Mouse (Mus musculus): ENCODE data around the gene Glra2. TPM values are rescaled to one million over a fixed set of nuclear protein-coding genes. Genes with fewer than 3 reads are reported as not detected.
"Not testable (repeated sequence)": the region's sequence is repeated elsewhere in the genome, so short reads cannot be mapped to it uniquely, and the experiment has no call there.

Gene Glra2
- total RNA-seq (2015; ENCODE audit: low replicate concordance), result not detected in 2 replicates
- not detected in 2 replicates for total RNA-seq (2017; ENCODE audit: low replicate concordance)

- no peak for ATAC-seq (replicated peaks; ENCODE audit: low FRiP score, poor library complexity, severe bottlenecking)
These were observed at the start of gene Glra2 for GRCm38 (mm10) chrX:165326939-165327698. Glra2 (minus strand) TSS chrX:165327393.

DNA sequence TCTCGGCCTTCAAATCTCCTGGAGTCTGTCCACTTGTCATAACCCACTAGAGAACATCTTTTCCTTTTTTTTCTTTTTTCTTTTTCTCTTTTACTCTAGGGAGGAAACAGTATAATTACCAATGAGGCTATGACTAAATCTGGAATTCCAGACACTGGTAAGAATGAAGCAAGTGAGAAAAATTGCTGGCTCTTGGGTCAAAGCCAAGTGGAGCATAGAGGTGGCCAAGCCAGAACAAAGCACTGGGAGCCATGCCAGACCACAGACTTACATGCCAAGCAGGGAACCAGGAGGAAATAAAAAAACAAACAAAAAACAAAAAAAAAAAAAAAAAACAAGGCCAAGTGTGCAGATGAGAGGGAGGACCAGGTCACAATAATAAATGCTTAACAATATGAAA is 35.6 kb upstream of the Glra2 start:
- ATAC-seq (replicated peaks; ENCODE audit: low FRiP score, poor library complexity, severe bottlenecking), result no peak

- ATAC-seq (replicated peaks; ENCODE audit: low FRiP score, poor library complexity, severe bottlenecking), result no peak
These were observed 17.4 kb upstream of the Glra2 start for GRCm38 (mm10) chrX:165344611-165345010.

GRCm38 (mm10) chrX:165327699-165328333 is 623 bp upstream of the Glra2 start:
- no peak for ATAC-seq (replicated peaks; ENCODE audit: low FRiP score, poor library complexity, severe bottlenecking)

DNA sequence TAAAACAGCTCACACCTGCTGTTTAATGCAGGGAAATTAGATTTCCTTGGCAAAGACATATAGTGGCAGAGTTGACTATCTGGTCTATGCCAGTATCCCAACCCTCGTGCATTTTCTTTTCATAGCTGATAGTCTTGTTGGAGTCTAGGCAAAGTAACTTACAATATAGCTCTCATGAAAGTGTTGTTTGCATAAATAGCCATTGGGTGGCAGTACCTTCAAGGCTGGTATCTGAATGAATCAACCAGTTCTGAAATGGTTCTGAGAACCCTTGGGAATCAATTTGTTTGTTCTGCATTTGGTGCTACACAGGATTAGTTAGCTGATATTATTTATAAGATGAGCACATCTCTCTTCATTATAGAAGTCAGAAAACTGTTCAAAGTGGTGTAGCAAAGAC is 133.6 kb downstream of the Glra2 start:
- no peak for ATAC-seq (replicated peaks; ENCODE audit: low FRiP score, poor library complexity, severe bottlenecking)

DNA sequence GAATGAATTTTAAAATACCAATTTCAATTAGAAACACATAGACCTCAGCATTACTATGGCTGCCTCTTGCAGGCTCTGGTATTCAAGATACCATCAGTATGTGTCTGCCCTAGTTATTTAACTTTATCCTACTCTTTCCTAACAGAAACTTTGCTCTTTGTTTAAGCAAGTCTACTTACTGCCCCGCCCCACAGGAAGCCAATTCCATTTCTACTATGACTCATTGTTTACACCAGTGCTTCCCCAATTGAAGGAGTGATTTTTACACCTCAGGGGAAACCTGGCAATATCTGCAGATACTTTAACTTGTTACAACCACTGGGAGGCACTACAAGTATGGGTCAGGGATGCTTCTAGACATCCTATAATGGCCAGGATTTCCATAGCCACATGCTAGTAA is 136.0 kb downstream of the Glra2 start:
- ATAC-seq (replicated peaks; ENCODE audit: low FRiP score, poor library complexity, severe bottlenecking), result no peak

DNA sequence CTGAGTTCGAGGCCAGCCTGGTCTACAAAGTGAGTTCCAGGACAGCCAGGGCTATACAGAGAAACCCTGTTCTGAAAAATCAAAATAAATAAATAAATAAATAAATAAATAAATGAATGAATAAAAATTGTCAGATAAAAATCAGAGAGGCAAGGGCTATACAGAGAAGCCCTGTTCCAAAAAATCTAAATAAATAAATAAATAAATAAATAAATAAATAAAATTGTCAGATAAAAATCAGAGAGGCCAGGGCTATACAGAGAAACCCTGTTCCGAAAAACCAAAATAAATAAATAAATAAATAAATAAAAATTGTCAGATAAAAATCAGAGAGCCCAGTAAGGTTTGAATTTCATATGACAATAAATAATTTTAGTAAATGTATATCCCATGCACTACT is 144.2 kb downstream of the Glra2 start:
- not testable (repeated sequence) for ATAC-seq (replicated peaks; ENCODE audit: low FRiP score, poor library complexity, severe bottlenecking)

GRCm38 (mm10) chrX:165156549-165156948 is 170.6 kb downstream of the Glra2 start:
- ATAC-seq (replicated peaks; ENCODE audit: low FRiP score, poor library complexity, severe bottlenecking), result no peak

DNA sequence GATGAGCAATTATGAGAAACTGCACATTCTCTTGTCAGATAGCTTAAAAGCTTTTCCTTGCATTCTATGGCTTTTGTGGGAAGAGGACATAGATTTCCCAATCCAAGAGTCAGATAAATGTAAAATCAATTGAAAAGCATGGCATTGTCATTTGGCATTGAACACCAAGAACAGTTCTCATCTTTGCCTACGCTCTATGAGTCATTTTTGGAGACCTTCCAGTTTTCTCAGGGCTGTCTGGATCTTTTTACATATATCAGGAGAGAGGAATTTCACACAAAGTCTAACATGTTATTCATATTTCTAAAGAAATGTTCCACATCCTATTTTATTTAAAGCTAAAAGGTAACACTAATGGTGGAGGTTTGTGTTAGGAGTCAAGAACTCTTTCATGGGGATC is 223.0 kb downstream of the Glra2 start:
- no peak for ATAC-seq (replicated peaks; ENCODE audit: low FRiP score, poor library complexity, severe bottlenecking)
